20 mouse cellular contexts compared by ENCODE assay signal in genomic region chr3:19848736-19849269, GRCm38 (mm10).
"Had no signal": no experiment of that assay in that cellular context is flagged by ENCODE, and none has a peak within 500 bp of the region (broad histone marks: within the 10 kb centered on the region; RNA-seq: fewer than 3 reads in every experiment).

No protein-coding gene starts in this region.

- H3K4me2 ChIP-seq: limb, embryonic 13.5 days; liver, embryonic 12.5 days; liver, embryonic 15.5 days; lung, embryonic 15.5 days; midbrain, embryonic 13.5 days had no signal

- H3K36me3 ChIP-seq: limb, embryonic 10.5 days; limb, embryonic 13.5 days; liver, embryonic 12.5 days; liver, embryonic 15.5 days; lung, embryonic 15.5 days; midbrain, embryonic 10.5 days; midbrain, embryonic 13.5 days had no signal

- H3K9me3 ChIP-seq: limb, embryonic 10.5 days; limb, embryonic 13.5 days; liver, embryonic 12.5 days; liver, embryonic 15.5 days; lung, embryonic 15.5 days; megakaryocyte, embryonic 14.5 days; midbrain, embryonic 10.5 days; midbrain, embryonic 13.5 days had no signal

- H3K4me3 ChIP-seq: layer of hippocampus, adult 2 months; limb, embryonic 10.5 days; limb, embryonic 13.5 days; liver, embryonic 12.5 days; liver, embryonic 15.5 days; lung, embryonic 15.5 days; megakaryocyte, embryonic 14.5 days; midbrain, embryonic 10.5 days; midbrain, embryonic 13.5 days; myocyte had no signal

- H3K27me3 ChIP-seq: limb, embryonic 13.5 days; liver, embryonic 12.5 days; liver, embryonic 15.5 days; lung, embryonic 15.5 days; megakaryocyte, embryonic 14.5 days; midbrain, embryonic 13.5 days had no signal

- H3K27ac ChIP-seq: kidney, postnatal 0 days; layer of hippocampus, adult 2 months; limb, embryonic 10.5 days; limb, embryonic 13.5 days; liver, embryonic 12.5 days; liver, embryonic 15.5 days; lung, embryonic 15.5 days; midbrain, embryonic 10.5 days; midbrain, embryonic 13.5 days had no signal

- H3K9ac ChIP-seq: limb, embryonic 13.5 days; liver, embryonic 12.5 days; liver, embryonic 15.5 days; lung, embryonic 15.5 days; midbrain, embryonic 13.5 days had no signal

- H3K4me1 ChIP-seq: limb, embryonic 10.5 days; limb, embryonic 13.5 days; liver, embryonic 12.5 days; liver, embryonic 15.5 days; lung, embryonic 15.5 days; megakaryocyte, embryonic 14.5 days; midbrain, embryonic 10.5 days; midbrain, embryonic 13.5 days had no signal

- ATAC-seq: liver, embryonic 12.5 days; midbrain, embryonic 13.5 days; midbrain, embryonic 16.5 days had no signal

- DNase-seq: kidney, postnatal 25 days; layer of hippocampus, adult 9-11 months; liver; lung, adult 18-20 months; lung, postnatal 10 days; lung, postnatal 36 days; thymus, adult 18-20 months; thymus, postnatal 36 days had no signal
